Mouse (Mus musculus): ENCODE results near the gene Nfic. TPM values are rescaled to one million over a fixed set of nuclear protein-coding genes. Genes with fewer than 3 reads are reported as not detected.

Gene Nfic
- polyA plus RNA-seq, 1 experiment from 2014 or later: 30.8 TPM

GRCm38 (mm10) chr10:81350351-81351063 lies 104.9 kb downstream of the Nfic start, which contains the start of gene Hmg20b:
Gene Hmg20b, minus strand, starts transcription at chr10:81350480.
- Histone ChIP-seq H3K9ac (replicated peaks) (peak within 1 kb of the TSS; percentile 91), H3K27me3 (peaks cover 23% of the 10 kb centered on the region), H3K4me3 (replicated peaks) (peak within 1 kb of the TSS; percentile 94), H3K9me3 (no peaks in the 10 kb centered on the region), H3K27ac (peak within 1 kb of the TSS; percentile 81), H3K4me2 (peak within 1 kb of the TSS; percentile 92), H3K4me1 (replicated peaks) (peaks cover 47% of the 10 kb centered on the region), H3K36me3 (peaks cover 25% of the 10 kb centered on the region)
- under 1% methylated on average over 54 of the region's 54 CpGs for WGBS
- peak; percentile 90 for ATAC-seq (ENCODE audit: insufficient number of reproducible peaks, insufficient read depth, low FRiP score, low TSS enrichment, low read depth)

GRCm38 (mm10) chr10:81349961-81350350 lies 105.5 kb downstream of the Nfic start:
- Histone ChIP-seq H3K9ac (replicated peaks) (peak overlapping the region; percentile 91), H3K9me3 (no peaks in the 10 kb centered on the region), H3K4me1 (replicated peaks) (peaks cover 47% of the 10 kb centered on the region), H3K36me3 (peaks cover 30% of the 10 kb centered on the region), H3K27me3 (peaks cover 29% of the 10 kb centered on the region), H3K4me2 (peak overlapping the region; percentile 92), H3K27ac (peak overlapping the region; percentile 81), H3K4me3 (replicated peaks) (peak overlapping the region; percentile 94)
- peak; percentile 4; the same call in 1 of the 2 replicates for ATAC-seq (ENCODE audit: insufficient number of reproducible peaks, insufficient read depth, low FRiP score, low TSS enrichment, low read depth)
- WGBS: 0% methylated on average over 28 of the region's 29 CpGs

GRCm38 (mm10) chr10:81349146-81349545 lies 106.3 kb downstream of the Nfic start:
- peaks cover 47% of the 10 kb centered on the region for H3K4me1 ChIP-seq (replicated peaks)
- H3K9ac ChIP-seq (replicated peaks): peak overlapping the region; percentile 91
- peak overlapping the region; percentile 94 for H3K4me3 ChIP-seq (replicated peaks)
- H3K4me2 ChIP-seq: peak overlapping the region; percentile 92
- H3K27ac ChIP-seq: peak overlapping the region; percentile 81
- H3K36me3 ChIP-seq: peaks cover 30% of the 10 kb centered on the region
- peaks cover 37% of the 10 kb centered on the region for H3K27me3 ChIP-seq
- no peak for ATAC-seq (ENCODE audit: insufficient number of reproducible peaks, insufficient read depth, low FRiP score, low TSS enrichment, low read depth)
- no peaks in the 10 kb centered on the region for H3K9me3 ChIP-seq
- 5% methylated on average over 12 of the region's 12 CpGs for WGBS

DNA sequence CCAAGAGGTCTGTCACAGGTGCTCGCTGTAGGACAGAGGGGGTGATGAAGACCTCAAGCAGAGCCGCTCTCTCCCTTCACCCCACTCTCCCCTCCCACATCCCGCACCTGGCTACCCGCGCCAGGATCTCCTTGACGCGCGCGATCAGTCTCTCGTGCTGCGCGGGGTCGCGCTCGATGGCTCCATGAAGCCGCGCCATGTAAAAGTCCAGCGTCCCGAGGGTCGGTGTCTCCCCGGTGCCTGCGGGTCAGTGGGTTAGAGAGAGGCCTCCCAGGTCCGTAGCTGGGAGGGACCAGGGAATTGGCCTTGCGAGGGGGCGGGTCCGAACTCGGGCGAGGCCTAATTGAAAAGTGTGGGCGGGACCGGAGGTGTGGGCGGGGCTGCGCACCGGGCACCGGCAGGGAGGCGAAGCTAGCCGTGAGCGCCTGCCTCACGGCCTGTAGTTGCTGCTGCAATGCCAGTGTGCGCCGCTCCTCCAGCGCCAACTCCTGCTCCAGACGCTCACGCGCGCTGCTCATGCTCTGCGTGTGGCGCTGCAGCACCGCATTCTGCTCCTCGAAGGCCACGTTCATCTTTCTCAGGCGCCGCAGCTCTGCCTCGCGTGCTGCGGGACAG lies 108.9 kb downstream of the Nfic start:
- Histone ChIP-seq H3K4me3 (replicated peaks) (peak overlapping the region; percentile 28), H3K27ac (0 out of 2 replicates have a peak overlapping the region, but pooled peaks have one; percentile 35), H3K9ac (replicated peaks) (peak overlapping the region; percentile 47; the same call in 1 of the 2 replicates), H3K36me3 (peaks cover 30% of the 10 kb centered on the region), H3K4me2 (peak overlapping the region; percentile 58), H3K27me3 (peaks cover 62% of the 10 kb centered on the region), H3K9me3 (no peaks in the 10 kb centered on the region), H3K4me1 (replicated peaks) (peaks cover 49% of the 10 kb centered on the region)
- no peak for ATAC-seq (ENCODE audit: insufficient number of reproducible peaks, insufficient read depth, low FRiP score, low TSS enrichment, low read depth)
- WGBS: 5% methylated on average over 55 of the region's 55 CpGs

Small RNAs within 50 kb of the gene (microRNA-seq; reads per million reads assigned to microRNA genes)
- gene Gm25595 (not detected), gene Mir1191b (not detected), gene Mir6913 (not detected)

Other genes with a start within 250 kb of the Nfic start
- 0.38 and 0.43 TPM in 2 replicates for gene Atcay, start 224.8 kb downstream of the Nfic start, polyA plus RNA-seq (2016; fragmentation: Nextera tagmentation; extraction: Ambion mirVana)
- 9.9 and 12.1 TPM in 2 replicates for gene Zfr2, start 222.5 kb downstream of the Nfic start, polyA plus RNA-seq (2016; fragmentation: Nextera tagmentation; extraction: Ambion mirVana)
- 4.2 and 4.9 TPM in 2 replicates for gene Matk, start 202.7 kb downstream of the Nfic start, polyA plus RNA-seq (2016; fragmentation: Nextera tagmentation; extraction: Ambion mirVana)
- 207 and 217 TPM in 2 replicates for gene Mrpl54, start 188.7 kb downstream of the Nfic start, polyA plus RNA-seq (2016; fragmentation: Nextera tagmentation; extraction: Ambion mirVana)
- 48.8 and 53.1 TPM in 2 replicates for gene Apba3, start 188.7 kb downstream of the Nfic start, polyA plus RNA-seq (2016; fragmentation: Nextera tagmentation; extraction: Ambion mirVana)
- 3.2 and 3.6 TPM in 2 replicates for gene Tjp3, start 164.1 kb downstream of the Nfic start, polyA plus RNA-seq (2016; fragmentation: Nextera tagmentation; extraction: Ambion mirVana)
- 63.9 and 68.5 TPM in 2 replicates for gene Pip5k1c, start 162.7 kb downstream of the Nfic start, polyA plus RNA-seq (2016; fragmentation: Nextera tagmentation; extraction: Ambion mirVana)
- gene Cactin, start 134.5 kb downstream of the Nfic start, polyA plus RNA-seq (2016; fragmentation: Nextera tagmentation; extraction: Ambion mirVana): 57.7 and 58.7 TPM in 2 replicates
- gene Tbxa2r, start 126.9 kb downstream of the Nfic start, polyA plus RNA-seq (2016; fragmentation: Nextera tagmentation; extraction: Ambion mirVana): 2.2 and 2.6 TPM in 2 replicates
- gene Gipc3, start 112.4 kb downstream of the Nfic start, polyA plus RNA-seq (2016; fragmentation: Nextera tagmentation; extraction: Ambion mirVana): 0.05 TPM in 1 of 2 replicates, not detected in the other
- 122 TPM in 2 replicates for gene Hmg20b, start 105.2 kb downstream of the Nfic start, polyA plus RNA-seq (2016; fragmentation: Nextera tagmentation; extraction: Ambion mirVana)
- gene Mfsd12, start 98.1 kb downstream of the Nfic start, polyA plus RNA-seq (2016; fragmentation: Nextera tagmentation; extraction: Ambion mirVana): 12.5 and 13.3 TPM in 2 replicates
- gene 4930404N11Rik, start 89.8 kb downstream of the Nfic start, polyA plus RNA-seq (2016; fragmentation: Nextera tagmentation; extraction: Ambion mirVana): 0.76 and 0.79 TPM in 2 replicates
- 136 and 137 TPM in 2 replicates for gene Fzr1, start 77.1 kb downstream of the Nfic start, polyA plus RNA-seq (2016; fragmentation: Nextera tagmentation; extraction: Ambion mirVana)
- gene Dohh, start 71.2 kb downstream of the Nfic start, polyA plus RNA-seq (2016; fragmentation: Nextera tagmentation; extraction: Ambion mirVana): 71.9 and 74.6 TPM in 2 replicates
- gene Gm48551, start 71.2 kb downstream of the Nfic start, polyA plus RNA-seq (2016; fragmentation: Nextera tagmentation; extraction: Ambion mirVana): 3.3 and 3.8 TPM in 2 replicates
- gene Gm48552, start 66.6 kb downstream of the Nfic start, polyA plus RNA-seq (2016; fragmentation: Nextera tagmentation; extraction: Ambion mirVana): 1.1 and 3.1 TPM in 2 replicates
- gene Smim24, start 62.6 kb downstream of the Nfic start, polyA plus RNA-seq (2016; fragmentation: Nextera tagmentation; extraction: Ambion mirVana): 2.9 and 3.0 TPM in 2 replicates
- 0.70 and 0.93 TPM in 2 replicates for gene Celf5, start 27.1 kb upstream of the Nfic start, polyA plus RNA-seq (2016; fragmentation: Nextera tagmentation; extraction: Ambion mirVana)
- gene Ncln, start 40.8 kb upstream of the Nfic start, polyA plus RNA-seq (2016; fragmentation: Nextera tagmentation; extraction: Ambion mirVana): 84.3 and 86.9 TPM in 2 replicates
- gene S1pr4, start 44.5 kb upstream of the Nfic start, polyA plus RNA-seq (2016; fragmentation: Nextera tagmentation; extraction: Ambion mirVana): 0.28 and 0.53 TPM in 2 replicates
- 1.2 and 1.4 TPM in 2 replicates for gene Gna15, start 68.6 kb upstream of the Nfic start, polyA plus RNA-seq (2016; fragmentation: Nextera tagmentation; extraction: Ambion mirVana)
- 82.9 and 86.1 TPM in 2 replicates for gene Gna11, start 89.6 kb upstream of the Nfic start, polyA plus RNA-seq (2016; fragmentation: Nextera tagmentation; extraction: Ambion mirVana)
- gene Aes, start 103.9 kb upstream of the Nfic start, polyA plus RNA-seq (2016; fragmentation: Nextera tagmentation; extraction: Ambion mirVana): 453 and 478 TPM in 2 replicates
- gene Tle2, start 118.9 kb upstream of the Nfic start, polyA plus RNA-seq (2016; fragmentation: Nextera tagmentation; extraction: Ambion mirVana): 39.4 and 45.6 TPM in 2 replicates
- 15.2 TPM in 2 replicates for gene Tle6, start 145.4 kb upstream of the Nfic start, polyA plus RNA-seq (2016; fragmentation: Nextera tagmentation; extraction: Ambion mirVana)
- 2.0 and 2.2 TPM in 2 replicates for gene BC025920, start 150.6 kb upstream of the Nfic start, polyA plus RNA-seq (2016; fragmentation: Nextera tagmentation; extraction: Ambion mirVana)
- gene Sirt6, start 172.2 kb upstream of the Nfic start, polyA plus RNA-seq (2016; fragmentation: Nextera tagmentation; extraction: Ambion mirVana): 55.8 and 57.5 TPM in 2 replicates
- gene Ankrd24, start 172.9 kb upstream of the Nfic start, polyA plus RNA-seq (2016; fragmentation: Nextera tagmentation; extraction: Ambion mirVana): 10.1 and 10.4 TPM in 2 replicates
- gene Gm10778, start 193.4 kb upstream of the Nfic start, polyA plus RNA-seq (2016; fragmentation: Nextera tagmentation; extraction: Ambion mirVana): 4.9 and 5.1 TPM in 2 replicates
- 16.3 and 21.0 TPM in 2 replicates for gene Zfp433, start 249.2 kb upstream of the Nfic start, polyA plus RNA-seq (2016; fragmentation: Nextera tagmentation; extraction: Ambion mirVana)